Mouse (Mus musculus) cerebellum, adult 11-12 months (tissue): ENCODE data around the gene Unc5cl.
A peak's percentile ranks its signal among the peaks of the same experiment; 100 is the strongest.

ENCODE experiments used
- DNase-seq: peaks from one replicate; pipeline ENCODE4 v3.0.0; 2022

The Unc5cl gene

DNA sequence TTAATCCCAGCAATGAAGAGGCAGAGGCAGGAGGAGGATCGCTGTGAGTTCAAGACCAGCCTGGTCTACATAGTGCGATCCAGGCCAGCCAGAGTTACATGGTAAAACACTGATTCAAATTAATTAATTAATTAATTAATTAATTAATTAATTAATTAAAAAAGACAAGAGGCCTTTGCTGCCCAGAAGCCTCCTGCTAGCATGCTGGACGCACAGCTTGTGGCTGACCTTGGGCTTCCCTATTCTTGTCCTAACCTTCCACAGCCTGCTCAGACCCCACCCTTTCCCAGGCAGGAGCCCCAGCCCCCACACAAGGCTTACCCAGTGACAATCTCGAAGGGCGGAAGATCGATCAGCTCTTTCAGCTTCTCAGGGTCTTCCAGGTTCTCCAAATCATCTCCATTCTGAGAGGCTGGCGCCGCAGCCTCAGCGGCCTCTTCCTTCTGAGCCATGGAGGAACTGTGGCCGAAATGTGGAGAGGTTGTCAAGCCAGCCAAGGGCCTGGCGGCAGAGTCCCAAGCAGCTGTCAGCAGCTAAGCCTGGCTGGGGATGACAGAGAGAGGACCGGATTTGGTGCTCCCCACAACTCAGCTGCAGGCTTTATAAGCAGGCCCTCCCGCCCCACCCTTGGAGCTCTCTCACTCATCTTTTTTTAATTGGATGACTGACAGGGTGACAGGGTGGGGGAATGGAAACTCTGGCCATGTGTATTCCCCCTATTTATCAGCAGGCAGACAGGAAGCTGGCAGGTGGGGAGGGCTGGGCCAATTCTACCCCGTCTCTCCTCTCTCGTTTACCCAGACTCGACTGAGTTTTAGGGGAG, 22.3 kb upstream of the Unc5cl start, which contains the start of gene Apobec2:
Gene Apobec2, minus strand, starts transcription at position 773 of the 823 bp plus-strand sequence.
- no peak for DNase-seq

DNA sequence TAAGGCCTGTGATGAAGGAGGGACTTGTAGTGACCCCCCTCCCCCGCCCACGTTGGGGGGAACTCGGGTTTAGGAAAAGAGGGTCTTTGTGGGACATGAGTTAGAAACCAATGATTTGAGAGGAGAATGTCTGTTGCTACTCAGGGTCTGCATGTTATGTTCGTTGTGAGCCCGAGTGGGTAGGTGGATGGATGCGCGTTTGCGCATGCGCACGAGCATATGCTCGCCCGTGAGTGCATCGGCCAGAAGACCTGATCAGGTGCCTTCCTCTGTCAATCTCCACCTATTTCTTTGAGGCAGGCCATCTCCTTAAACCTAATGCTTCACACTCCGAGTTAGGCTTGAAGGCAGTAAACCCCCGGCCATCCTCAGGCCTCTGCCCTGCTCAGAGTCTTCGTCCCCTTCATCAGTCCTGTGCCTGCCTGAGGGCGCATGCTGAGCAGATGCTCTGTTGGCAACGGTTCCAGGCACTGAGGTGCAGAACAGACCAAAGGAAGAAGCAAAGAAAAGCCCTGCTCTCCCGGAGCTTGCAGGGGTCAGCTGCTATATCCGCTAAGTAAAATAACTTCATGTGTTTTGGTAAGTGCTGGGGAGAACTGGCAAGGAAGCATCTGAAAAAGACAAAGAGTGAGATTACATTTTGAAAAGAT, 21.6 kb upstream of the Unc5cl start:
- no peak for DNase-seq

GRCm38 (mm10) chr17:48433689-48434330, 20.9 kb upstream of the Unc5cl start:
- DNase-seq, result no peak

DNA sequence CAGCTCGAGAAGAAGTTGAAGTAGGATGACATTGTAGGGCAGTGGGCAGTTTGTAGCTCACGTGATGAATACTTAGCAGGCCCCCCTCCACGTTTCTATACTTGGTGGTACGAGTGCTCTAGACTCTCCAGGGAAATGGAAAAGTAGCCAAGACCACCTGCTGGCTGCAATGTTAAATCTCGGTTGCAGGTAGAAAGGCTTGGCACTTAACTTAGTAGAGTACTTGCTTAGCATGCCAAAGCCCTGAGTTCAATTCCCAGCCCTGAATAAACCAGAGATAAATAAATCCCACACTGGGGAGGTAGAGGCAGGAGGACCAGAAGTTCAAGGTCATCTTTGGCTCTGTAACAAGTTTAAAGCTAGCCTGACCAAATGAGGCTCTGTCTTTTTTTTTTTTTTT, 20.2 kb upstream of the Unc5cl start:
- DNase-seq, result no peak

- no peak for DNase-seq
These were observed 18.2 kb upstream of the Unc5cl start for GRCm38 (mm10) chr17:48436487-48436886.

- no peak for DNase-seq
These were observed 17.2 kb upstream of the Unc5cl start for GRCm38 (mm10) chr17:48437421-48437911.

DNA sequence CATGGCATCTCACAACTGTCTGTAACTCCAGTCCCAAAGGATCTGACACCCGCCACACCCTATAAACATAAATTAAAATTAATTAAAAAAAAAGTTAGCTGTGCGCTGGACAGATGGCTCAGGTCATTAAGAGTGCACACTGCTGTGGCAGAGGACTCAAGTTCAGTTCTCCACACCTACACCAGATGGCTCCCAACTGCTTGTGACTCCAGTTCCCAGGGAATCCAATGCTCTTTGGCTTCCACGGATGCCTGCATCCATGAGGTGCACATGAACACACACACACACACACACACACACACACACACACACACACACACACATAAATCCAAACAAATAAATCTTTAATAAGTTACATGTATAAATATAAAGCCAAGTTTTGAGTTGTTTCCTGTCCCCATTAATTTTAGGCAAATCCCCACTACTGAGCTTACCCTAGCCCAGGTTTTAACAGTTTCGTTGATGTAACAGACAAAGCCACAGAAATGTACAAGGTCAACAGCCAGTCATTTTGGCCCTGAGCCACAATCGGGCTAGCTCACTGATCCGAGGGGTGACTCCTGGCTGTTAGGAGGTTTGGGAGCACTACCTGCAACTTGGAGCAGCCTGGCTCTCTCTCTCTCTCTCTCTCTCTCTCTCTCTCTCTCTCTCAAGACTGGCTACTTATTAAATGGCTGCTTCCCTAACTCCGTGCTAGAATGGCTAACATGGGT, 11.8 kb upstream of the Unc5cl start:
- DNase-seq, result no peak

DNA sequence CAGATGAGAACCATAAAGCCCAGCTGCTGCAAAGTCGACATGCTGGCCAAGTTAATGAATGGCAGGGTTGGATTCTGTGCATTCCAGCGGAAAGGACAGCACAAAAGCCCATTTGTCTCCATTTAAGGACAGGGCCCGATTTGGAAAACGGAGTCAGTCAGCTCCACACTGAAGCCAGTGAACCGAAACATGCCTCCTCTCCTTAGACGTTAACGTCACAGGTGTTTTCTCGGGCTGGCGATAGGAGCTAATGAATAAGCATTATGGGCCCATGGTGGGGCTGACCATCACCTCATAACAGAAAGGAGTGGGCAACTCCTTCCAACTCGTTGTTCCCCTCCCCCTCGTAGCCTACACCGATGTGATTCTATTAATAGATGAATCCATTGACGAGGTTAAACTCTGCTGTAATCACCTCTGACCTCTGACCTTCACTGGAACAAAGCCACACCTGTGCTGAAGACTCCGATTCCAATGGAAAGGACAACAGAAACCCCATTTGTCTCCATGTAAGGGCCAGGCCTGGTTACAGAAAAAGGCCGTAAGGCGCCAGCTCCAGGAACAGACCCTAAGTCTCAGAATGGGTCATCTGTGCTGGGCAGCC, 11.1 kb upstream of the Unc5cl start:
- DNase-seq, result no peak

- DNase-seq, result no peak
These were observed 7.0 kb upstream of the Unc5cl start for GRCm38 (mm10) chr17:48447675-48448074.

DNA sequence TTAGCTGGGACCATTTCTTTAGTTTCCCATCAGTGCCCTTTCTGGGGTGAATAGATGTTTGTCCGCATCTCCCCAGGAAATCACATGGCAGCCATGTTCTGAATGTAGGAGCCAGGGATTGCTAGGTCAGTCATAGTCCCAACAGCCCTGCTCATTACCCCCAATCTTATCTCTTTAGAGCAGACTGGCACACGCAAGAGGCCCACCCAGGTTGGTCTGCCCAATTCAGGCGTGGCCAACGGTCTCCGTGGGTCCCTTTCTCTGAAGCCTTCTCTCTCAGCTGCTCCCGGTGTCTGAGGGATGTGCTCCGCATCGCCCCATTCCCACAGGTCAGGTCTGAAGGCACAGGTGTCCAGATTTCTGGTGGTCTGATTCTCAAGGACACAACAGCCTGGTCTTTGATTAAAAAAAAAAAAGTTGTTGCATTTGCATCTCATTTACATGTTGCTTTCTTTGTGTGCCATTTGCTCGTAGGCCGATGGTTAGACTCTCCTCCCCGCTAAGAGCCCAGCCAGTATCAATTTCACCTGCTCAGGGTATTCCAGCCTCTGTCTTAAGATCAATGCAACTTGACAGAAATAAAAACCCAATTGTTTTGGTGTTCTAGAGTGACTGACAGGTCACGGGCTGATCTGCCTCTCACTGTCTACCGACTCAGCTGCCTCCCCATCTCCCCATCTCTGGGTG, 3.9 kb upstream of the Unc5cl start:
- no peak for DNase-seq

DNA sequence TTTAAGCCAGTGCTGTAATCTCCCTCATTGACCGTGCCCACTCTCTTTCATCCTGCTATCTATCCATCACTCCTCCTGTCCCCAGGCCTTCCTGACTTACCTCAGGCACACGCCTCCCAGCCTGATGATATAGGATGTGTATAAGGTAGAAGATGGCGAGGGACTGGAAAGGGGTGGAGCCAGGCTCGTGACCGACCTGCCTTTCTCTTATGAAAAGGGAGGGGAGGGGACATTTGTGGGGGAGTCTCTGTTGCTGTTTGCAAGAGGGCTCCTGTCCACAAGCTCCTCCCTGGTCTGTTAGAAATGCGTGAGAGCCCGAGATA, 3.4 kb upstream of the Unc5cl start, which contains the start of gene Tspo2:
Gene Tspo2, minus strand, starts transcription at position 170 of the 323 bp plus-strand sequence.
- no peak for DNase-seq

- DNase-seq, result no peak
These were observed 2.8 kb upstream of the Unc5cl start for GRCm38 (mm10) chr17:48451753-48452444.

DNA sequence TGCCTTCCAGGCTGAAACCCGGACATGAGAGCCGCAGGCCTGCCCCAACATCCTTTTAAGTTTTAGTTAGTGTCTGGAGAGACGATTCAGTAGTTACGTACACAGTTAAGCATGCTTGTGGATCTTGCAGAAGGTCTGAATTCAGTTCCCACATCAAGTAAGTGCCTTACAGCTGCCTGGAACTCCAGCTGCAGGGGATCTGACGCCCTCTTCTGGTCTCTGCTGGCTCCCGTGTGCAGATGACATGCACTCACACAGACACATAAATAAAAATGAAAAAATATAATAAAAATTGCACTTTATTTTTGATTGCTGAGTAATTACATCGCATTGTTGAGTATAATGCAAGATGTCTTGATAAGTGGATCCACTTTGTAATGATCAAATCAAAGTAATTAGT, 1.2 kb upstream of the Unc5cl start:
- no peak for DNase-seq

GRCm38 (mm10) chr17:48454190-48454589, 511 bp upstream of the Unc5cl start:
- DNase-seq, result no peak

GRCm38 (mm10) chr17:48455955-48456354, 1.3 kb downstream of the Unc5cl start:
- DNase-seq, result no peak

- DNase-seq, result no peak
These were observed 3.4 kb downstream of the Unc5cl start for GRCm38 (mm10) chr17:48457971-48458653.

DNA sequence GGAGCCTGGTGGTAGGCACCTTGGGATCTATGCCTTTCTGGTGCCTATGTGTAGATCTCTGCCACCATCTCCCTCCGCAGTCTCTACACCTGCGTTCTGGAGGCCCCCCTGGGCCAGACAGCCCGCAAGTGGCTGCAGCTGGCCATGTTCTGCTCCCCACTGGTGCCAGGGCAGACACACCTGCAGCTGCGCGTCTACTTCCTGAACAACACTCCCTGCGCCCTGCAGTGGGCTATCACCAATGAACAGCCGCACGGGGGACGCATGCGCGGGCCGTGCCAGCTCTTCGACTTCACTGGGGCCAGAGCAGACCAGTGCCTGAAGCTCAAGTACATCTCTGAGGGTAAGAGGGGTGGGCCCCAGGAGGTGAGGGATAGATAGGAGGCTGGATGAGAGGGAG, 7.4 kb downstream of the Unc5cl start:
- DNase-seq, result no peak

DNA sequence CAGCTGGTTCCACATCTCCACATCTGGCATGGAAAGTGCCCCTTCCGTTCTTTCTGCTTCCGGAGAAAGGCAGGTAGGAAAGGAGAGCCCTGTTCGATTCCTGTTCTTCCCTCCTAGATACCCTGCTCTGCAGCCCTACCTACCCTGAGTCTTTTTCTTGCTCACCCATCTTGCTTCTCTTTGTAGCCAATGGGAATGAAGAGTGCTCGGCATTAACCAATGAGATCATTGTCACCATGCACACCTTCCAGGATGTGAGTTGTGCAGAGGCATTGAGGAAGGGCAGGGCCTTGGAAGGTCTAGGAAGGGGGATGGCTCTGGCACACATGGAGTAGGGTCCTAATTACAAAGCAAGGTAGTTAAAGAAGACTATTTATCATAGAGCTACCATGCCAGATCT, 8.7 kb downstream of the Unc5cl start:
- DNase-seq, result no peak

- peak; percentile 26 for DNase-seq
These were observed 12.2 kb downstream of the Unc5cl start for GRCm38 (mm10) chr17:48466769-48467394.
